Mouse (Mus musculus) retina, postnatal 1 day (tissue): ENCODE results near the gene Irf3.

Experiments used
- DNase-seq: peaks from one replicate; pipeline ENCODE4 v3.0.0-alpha.2; 2012

The Irf3 gene

GRCm38 (mm10) chr7:44974383-44975116 is 22.9 kb upstream of the Irf3 start, which contains the start of gene Cpt1c:
Cpt1c (minus strand) TSS chr7:44974851.
- peak; percentile 94 for DNase-seq

GRCm38 (mm10) chr7:44975117-44975419 is 22.4 kb upstream of the Irf3 start:
- DNase-seq, result no peak

- DNase-seq, result no peak
These were observed 19.1 kb upstream of the Irf3 start for GRCm38 (mm10) chr7:44978300-44978699.

GRCm38 (mm10) chr7:44981539-44981938 is 15.9 kb upstream of the Irf3 start:
- no peak for DNase-seq

GRCm38 (mm10) chr7:44983085-44983484 is 14.4 kb upstream of the Irf3 start:
- peak; percentile 84 for DNase-seq

- no peak for DNase-seq
These were observed 13.3 kb upstream of the Irf3 start for GRCm38 (mm10) chr7:44983944-44984832.

GRCm38 (mm10) chr7:44984833-44985164 is 12.6 kb upstream of the Irf3 start:
- no peak for DNase-seq

GRCm38 (mm10) chr7:44985595-44986191 is 11.8 kb upstream of the Irf3 start:
- DNase-seq, result peak; percentile 84

GRCm38 (mm10) chr7:44986192-44986878 is 11.1 kb upstream of the Irf3 start, which contains the start of gene Prmt1:
Prmt1 (minus strand) TSS chr7:44986568.
- peak; percentile 100 for DNase-seq

GRCm38 (mm10) chr7:44986879-44987718 is 10.3 kb upstream of the Irf3 start:
- no peak for DNase-seq

- DNase-seq, result no peak
These were observed 776 bp upstream of the Irf3 start for GRCm38 (mm10) chr7:44996672-44997071.

- no peak for DNase-seq
These were observed 536 bp downstream of the Irf3 start for GRCm38 (mm10) chr7:44997940-44998428.

GRCm38 (mm10) chr7:44998501-44998955 is 1.1 kb downstream of the Irf3 start, which contains the start of gene Bcl2l12:
Bcl2l12 (minus strand) TSS chr7:44998712.
- DNase-seq, result peak; percentile 38

GRCm38 (mm10) chr7:44999753-45000152 is 2.3 kb downstream of the Irf3 start:
- DNase-seq, result no peak

- no peak for DNase-seq
These were observed 3.2 kb downstream of the Irf3 start for GRCm38 (mm10) chr7:45000539-45001114.

GRCm38 (mm10) chr7:45002440-45002839 is 5.0 kb downstream of the Irf3 start:
- DNase-seq, result no peak

- no peak for DNase-seq
These were observed 7.1 kb downstream of the Irf3 start for GRCm38 (mm10) chr7:45004546-45004945.

GRCm38 (mm10) chr7:45005321-45005992 is 8.0 kb downstream of the Irf3 start:
- DNase-seq, result no peak

GRCm38 (mm10) chr7:45006503-45006902 is 9.1 kb downstream of the Irf3 start:
- no peak for DNase-seq

GRCm38 (mm10) chr7:45007141-45007540 is 9.7 kb downstream of the Irf3 start:
- no peak for DNase-seq

- no peak for DNase-seq
These were observed 10.4 kb downstream of the Irf3 start for GRCm38 (mm10) chr7:45007846-45008245.
